Mouse (Mus musculus) MEL (cell line): Measurements from ENCODE around the gene Gadd45a. TPM values are rescaled to one million over a fixed set of nuclear protein-coding genes. Genes with fewer than 3 reads are reported as not detected.
"Not testable (repeated sequence)": the region's sequence is repeated elsewhere in the genome, so short reads cannot be mapped to it uniquely, and the experiment has no call there.

Source experiments
- DNase-seq: peaks from one replicate; pipeline ENCODE4 v3.0.0; 2011; ENCODE audit warnings: low read depth, low spot score
- H3K27ac ChIP-seq: 2 replicates; pipeline ENCODE4 v1.5.1; 2012; ENCODE audit warnings: low read depth, mild to moderate bottlenecking, control low read depth, low read length, moderate library complexity; ENCODE audit not compliant: control insufficient read depth
- H3K27me3 ChIP-seq, 2 experiments: fragments of 150-350 bp in 1 of 2; sonication (generic) in 1 of 2; 2 replicates each; pipeline ENCODE4 v1.6.1; 2012; ENCODE audit warnings: low read length in 2 of 2, mild to moderate bottlenecking in 2 of 2, improper control_type of control experiment in 1 of 2, moderate library complexity in 1 of 2; ENCODE audit not compliant: insufficient read depth in 2 of 2, control insufficient read depth in 1 of 2
- H3K36me3 ChIP-seq, 2 experiments: 2 replicates each; pipeline ENCODE4 v1.6.1; 2012 to 2014; ENCODE audit warnings: low read length in 2 of 2, improper control_type of control experiment in 1 of 2, inconsistent platforms in 1 of 2, mild to moderate bottlenecking in 1 of 2; ENCODE audit not compliant: insufficient read depth in 2 of 2, control insufficient read depth in 1 of 2
- H3K4me1 ChIP-seq, 2 experiments: fragments of 150-350 bp in 1 of 2; sonication (generic) in 1 of 2; 2 replicates each; pipeline ENCODE4 v1.6.1; 2012; ENCODE audit warnings: low read length in 2 of 2, improper control_type of control experiment in 1 of 2, mild to moderate bottlenecking in 1 of 2; ENCODE audit not compliant: insufficient read depth in 2 of 2, control insufficient read depth in 1 of 2
- H3K4me3 ChIP-seq, 2 experiments: fragments of 150-350 bp in 1 of 2; sonication (generic) in 1 of 2; 2 replicates each; pipeline ENCODE4 v1.5.1; 2012; ENCODE audit warnings: low read depth in 2 of 2, low read length in 2 of 2, mild to moderate bottlenecking in 2 of 2, moderate library complexity in 2 of 2, control low read depth in 1 of 2, improper control_type of control experiment in 1 of 2; ENCODE audit not compliant: control insufficient read depth in 1 of 2, insufficient read depth in 1 of 2
- H3K79me2 ChIP-seq: 2 replicates; pipeline ENCODE4 v1.6.1; 2012; ENCODE audit warnings: mild to moderate bottlenecking, low read length, moderate library complexity; ENCODE audit not compliant: control insufficient read depth, poor library complexity, insufficient read depth
- H3K9ac ChIP-seq: 2 replicates; pipeline ENCODE4 v1.6.1; 2012; ENCODE audit warnings: low read depth, mild to moderate bottlenecking, control low read depth, low read length, moderate library complexity; ENCODE audit not compliant: control insufficient read depth, poor library complexity, severe bottlenecking
- H3K9me3 ChIP-seq: fragments of 150-350 bp; sonication (generic); replicated peaks from 2 replicates; pipeline ENCODE4 v1.6.1; 2012; ENCODE audit warnings: mild to moderate bottlenecking, low read length, improper control_type of control experiment, moderate library complexity; ENCODE audit not compliant: insufficient read depth
- CHD1 ChIP-seq: IDR thresholded peaks from 2 replicates; pipeline ENCODE4 v1.6.1; 2012; ENCODE audit warnings: low read depth, mild to moderate bottlenecking, inconsistent platforms, low read length, improper control_type of control experiment
- CHD2 ChIP-seq: IDR thresholded peaks from 2 replicates; pipeline ENCODE4 v1.6.1; 2011; ENCODE audit warnings: low read length, improper control_type of control experiment
- ELF1 ChIP-seq: IDR thresholded peaks from 2 replicates; pipeline ENCODE4 v1.6.1; 2014; ENCODE audit warnings: low read depth, mild to moderate bottlenecking, inconsistent platforms, low read length, improper control_type of control experiment, moderate library complexity
- GABPA ChIP-seq: IDR thresholded peaks from 2 replicates; pipeline ENCODE4 v1.6.1; 2012; ENCODE audit warnings: low read depth, mild to moderate bottlenecking, inconsistent platforms, low read length, improper control_type of control experiment, moderate library complexity
- GATA1 ChIP-seq: IDR thresholded peaks from 2 replicates; pipeline ENCODE4 v1.6.1; 2011; ENCODE audit warnings: low read depth, low read length, improper control_type of control experiment
- MAX ChIP-seq: IDR thresholded peaks from 2 replicates; pipeline ENCODE4 v1.6.1; 2011; ENCODE audit warnings: low read length, improper control_type of control experiment
- MEF2A ChIP-seq: IDR thresholded peaks from 2 replicates; pipeline ENCODE4 v1.6.1; 2014; ENCODE audit warnings: low read depth, mild to moderate bottlenecking, inconsistent platforms, low read length, improper control_type of control experiment; ENCODE audit not compliant: poor library complexity, insufficient replicate concordance, severe bottlenecking; ENCODE audit errors: extremely low read depth
- MYB ChIP-seq: IDR thresholded peaks from 2 replicates; pipeline ENCODE4 v1.6.1; 2011; ENCODE audit warnings: mild to moderate bottlenecking, low read depth, low read length, improper control_type of control experiment
- MYC ChIP-seq: IDR thresholded peaks from 2 replicates; pipeline ENCODE4 v1.6.1; 2011; ENCODE audit warnings: low read depth, mild to moderate bottlenecking, low read length, improper control_type of control experiment, moderate library complexity
- POLR2A ChIP-seq, 2 experiments: IDR thresholded peaks; 2 replicates each; pipeline ENCODE4 v1.6.1; 2011 to 2012; ENCODE audit warnings: low read length in 2 of 2, mild to moderate bottlenecking in 2 of 2, control low read depth in 1 of 2, improper control_type of control experiment in 1 of 2, low read depth in 1 of 2, moderate library complexity in 1 of 2; ENCODE audit not compliant: control insufficient read depth in 1 of 2, insufficient read depth in 1 of 2, poor library complexity in 1 of 2
- POLR2AphosphoS2 ChIP-seq: IDR thresholded peaks from 2 replicates; pipeline ENCODE4 v1.6.1; 2011; ENCODE audit warnings: low read length, improper control_type of control experiment
- POLR2AphosphoS5 ChIP-seq: IDR thresholded peaks from 2 replicates; pipeline ENCODE4 v1.6.1; 2012; ENCODE audit warnings: low read depth, borderline replicate concordance, mild to moderate bottlenecking, inconsistent platforms, low read length, moderate library complexity, mixed read lengths
- RAD21 ChIP-seq: IDR thresholded peaks from 2 replicates; pipeline ENCODE4 v1.6.1; 2011; ENCODE audit warnings: mild to moderate bottlenecking, low read depth, low read length, improper control_type of control experiment
- SMC3 ChIP-seq: IDR thresholded peaks from 2 replicates; pipeline ENCODE4 v1.6.1; 2011; ENCODE audit warnings: low read depth, low read length, improper control_type of control experiment
- TAL1 ChIP-seq: IDR thresholded peaks from 2 replicates; pipeline ENCODE4 v1.6.1; 2012; ENCODE audit warnings: mild to moderate bottlenecking, inconsistent platforms, low read length, moderate library complexity, mixed read lengths
- UBTF ChIP-seq: IDR thresholded peaks from 2 replicates; pipeline ENCODE4 v1.6.1; 2012; ENCODE audit warnings: low read depth, mild to moderate bottlenecking, inconsistent platforms, low read length, improper control_type of control experiment, moderate library complexity, borderline replicate concordance; ENCODE audit not compliant: insufficient read depth
- ZMIZ1 ChIP-seq: IDR thresholded peaks from 2 replicates; pipeline ENCODE4 v1.6.1; 2012; ENCODE audit warnings: low read depth, mild to moderate bottlenecking, inconsistent platforms, low read length, improper control_type of control experiment, moderate library complexity
- polyA plus RNA-seq, 2 experiments: library from polyadenylated mRNA; stranded (reverse) in 1 of 2; unstranded in 1 of 2; fragments of >175 nt in 1 of 2; fragments of >200 nt in 1 of 2; gene quantifications; 2 replicates each; pipeline versions ENCODE4 v1.2.1 to v1.2.4; 2012; ENCODE audit warnings: low replicate concordance in 2 of 2, low read depth in 1 of 2; ENCODE audit not compliant: insufficient read length in 2 of 2, insufficient read depth in 1 of 2, missing spikeins in 1 of 2
- total RNA-seq: library from RNA; depleted of rRNA; stranded (reverse); fragments of 300-350 nt; gene quantifications from 2 replicates; pipeline ENCODE4 v1.2.3, GENCODE M21; 2012

Gene Gadd45a
- total and polyA plus RNA-seq, 3 experiments: 18.1 to 37.4 TPM; not detected in 1

DNA sequence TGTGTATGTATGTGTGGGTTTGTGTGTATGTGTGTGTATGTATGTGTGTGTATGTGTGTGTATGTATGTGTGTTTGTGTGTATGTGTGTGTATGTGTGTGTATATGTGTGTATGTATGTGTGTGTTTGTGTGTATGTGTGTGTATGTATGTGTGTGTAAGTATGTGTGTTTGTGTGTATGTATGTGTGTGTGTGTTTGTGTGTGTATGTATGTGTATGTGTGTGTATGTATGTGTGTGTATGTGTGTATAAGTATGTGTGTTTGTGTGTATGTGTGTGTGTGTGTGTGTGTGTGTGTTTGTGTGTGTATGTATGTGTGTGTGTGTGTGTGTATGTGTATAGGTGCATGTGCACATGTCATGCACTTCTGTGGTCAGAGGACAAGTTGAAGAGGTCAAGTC is 4.7 kb downstream of the Gadd45a start:
- H3K4me3 ChIP-seq, H3K9me3 ChIP-seq, H3K27ac ChIP-seq, H3K9ac ChIP-seq, DNase-seq, H3K27me3 ChIP-seq: not testable (repeated sequence)
- peak; percentile 93; the same call in 1 of the 2 replicates for TF ChIP-seq POLR2AphosphoS5
- Histone ChIP-seq H3K4me1 (peaks cover 28 to 34% of the 10 kb centered on the region in 2 experiments), H3K79me2 (peaks cover 16% of the 10 kb centered on the region), H3K36me3 (peaks cover 4 to 36% of the 10 kb centered on the region in 2 experiments)

GRCm38 (mm10) chr6:67030846-67031245 is 6.4 kb downstream of the Gadd45a start:
- Histone ChIP-seq H3K9me3 (no peaks in the 10 kb centered on the region), H3K4me3 (no peak overlapping the region), H3K9ac (no peak overlapping the region), H3K27ac (peak overlapping the region; percentile 75; the same call in 1 of the 2 replicates), H3K4me1 (peaks cover 39 to 46% of the 10 kb centered on the region in 2 experiments), H3K27me3 (no peaks in the 10 kb centered on the region), H3K79me2 (peaks cover 7% of the 10 kb centered on the region), H3K36me3 (peaks cover 4 to 48% of the 10 kb centered on the region in 2 experiments)
- TF ChIP-seq GABPA (no peak), ZMIZ1 (no peak), GATA1 (no peak), ELF1 (no peak), POLR2A (IDR thresholded peaks at IDR 0.05; ENCODE audit: control insufficient read depth in 1 of 2, insufficient read depth in 1 of 2, low read depth in 1 of 2, low read length in 2 of 2, poor library complexity in 1 of 2) (no peak), SMC3 (no peak), CHD2 (no peak), POLR2AphosphoS2 (no peak), TAL1 (no peak), UBTF (no peak), MEF2A (no peak), CHD1 (no peak), MAX (no peak), MYB (no peak), RAD21 (no peak), MYC (no peak)
- DNase-seq: no peak
